Comparison of ENCODE assay signal across 10 mouse cellular contexts in genomic region chr4:11884818-11885217, GRCm38 (mm10).
A peak's percentile ranks its signal among the peaks of the same experiment; 100 is the strongest.
DNase-seq lines count a peak whose midpoint lies in the region; ATAC-seq and TF ChIP-seq lines count a peak whose summit lies in the region.
"Had no signal": no experiment of that assay in that cellular context is flagged by ENCODE, and none has a peak within 500 bp of the region (broad histone marks: within the 10 kb centered on the region; RNA-seq: fewer than 3 reads in every experiment).

No protein-coding gene starts in this region.

- H3K4me3 ChIP-seq in megakaryocyte, embryonic 14.5 days (replicated peaks): peak overlapping the region; percentile 1
- no peak overlapping the region for H3K4me3 ChIP-seq in intestine, embryonic 16.5 days (ENCODE audit: low read length)
- no peak overlapping the region for H3K4me3 ChIP-seq in stomach, postnatal 0 days (ENCODE audit: low read depth, low read length)

- H3K36me3 ChIP-seq in megakaryocyte, embryonic 14.5 days (replicated peaks; ENCODE audit: low read length): no peaks in the 10 kb centered on the region
- no peaks in the 10 kb centered on the region for H3K36me3 ChIP-seq in intestine, embryonic 16.5 days (ENCODE audit: control insufficient read depth, insufficient read depth, low read length)
- H3K36me3 ChIP-seq in stomach, postnatal 0 days (ENCODE audit: control insufficient read depth, insufficient read depth, low read length): no peaks in the 10 kb centered on the region; the same call in 1 of the 2 replicates

- 0 out of 2 replicates have a peak overlapping the region, but pooled peaks have one; percentile 5 for H3K27ac ChIP-seq in intestine, embryonic 16.5 days (ENCODE audit: low read length)
- H3K27ac ChIP-seq in stomach, postnatal 0 days (replicated peaks): peak overlapping the region; percentile 13; the same call in 1 of the 2 replicates

- H3K9ac ChIP-seq in intestine, embryonic 16.5 days (ENCODE audit: low read depth, low read length): no peak overlapping the region
- no peak overlapping the region for H3K9ac ChIP-seq in stomach, postnatal 0 days (ENCODE audit: low read length)

- DNase-seq in heart, adult 18-20 months: peak; percentile 57 to 69
- DNase-seq in stomach, postnatal 0 days (ENCODE audit: low spot score): no peak
- DNase-seq in urinary bladder, adult 2 months (ENCODE audit: low spot score): no peak
- no peak for DNase-seq in thymus, postnatal 0 days (ENCODE audit: low spot score)
- DNase-seq: thymus, postnatal 25 days had no signal

- peaks cover 9% of the 10 kb centered on the region for H3K27me3 ChIP-seq in megakaryocyte, embryonic 14.5 days (replicated peaks)
- H3K27me3 ChIP-seq in intestine, embryonic 16.5 days (replicated peaks; ENCODE audit: control insufficient read depth, insufficient read depth, low read length): no peaks in the 10 kb centered on the region
- H3K27me3 ChIP-seq in stomach, postnatal 0 days (ENCODE audit: control insufficient read depth, insufficient read depth, low read length): no peaks in the 10 kb centered on the region

- H3K4me1 ChIP-seq in megakaryocyte, embryonic 14.5 days: peaks cover 13% of the 10 kb centered on the region
- H3K4me1 ChIP-seq in intestine, embryonic 16.5 days (ENCODE audit: control insufficient read depth, insufficient read depth, low read length): peaks cover 6% of the 10 kb centered on the region; the same call in 1 of the 2 replicates
- H3K4me1 ChIP-seq in stomach, postnatal 0 days (replicated peaks; ENCODE audit: control insufficient read depth, insufficient read depth): no peaks in the 10 kb centered on the region

- no peak for ATAC-seq in megakaryocyte, adult 5-6 weeks (ENCODE audit: poor library complexity, severe bottlenecking)
- ATAC-seq in intestine, embryonic 16.5 days: peak; percentile 50
- peak; percentile 55 for ATAC-seq in stomach, postnatal 0 days (ENCODE audit: low FRiP score, low TSS enrichment)
- ATAC-seq in granulocyte monocyte progenitor cell, adult 5-6 weeks (replicated peaks; ENCODE audit: poor library complexity, severe bottlenecking): no peak
- ATAC-seq: forebrain, embryonic 14.5 days had no signal

- no peak for TF ChIP-seq CTCF in stomach, postnatal 0 days (IDR thresholded peaks at IDR 0.05; ENCODE audit: low read depth)

- no peak for TF ChIP-seq EP300 in stomach, postnatal 0 days (optimal IDR thresholded peaks at IDR 0.05)

- H3K4me2 ChIP-seq in intestine, embryonic 16.5 days (ENCODE audit: low read depth, low read length): no peak overlapping the region
- no peak overlapping the region for H3K4me2 ChIP-seq in stomach, postnatal 0 days (replicated peaks; ENCODE audit: low read depth)

- no peaks in the 10 kb centered on the region for H3K9me3 ChIP-seq in megakaryocyte, embryonic 14.5 days
- no peaks in the 10 kb centered on the region for H3K9me3 ChIP-seq in intestine, embryonic 16.5 days (ENCODE audit: control insufficient read depth, low read length)
- H3K9me3 ChIP-seq in stomach, postnatal 0 days (ENCODE audit: control insufficient read depth, low read length): no peaks in the 10 kb centered on the region

- 33% methylated on average over 7 of the region's 7 CpGs for WGBS in intestine, embryonic 16.5 days
- 31% methylated on average over 7 of the region's 7 CpGs for WGBS in stomach, postnatal 0 days

Comparison
In these comparisons a context has a peak if more than half of its experiments do, and no peak if none do; other contexts are left out.
1. ATAC-seq: peak in intestine, embryonic 16.5 days (single experiment) and stomach, postnatal 0 days (single experiment); none in megakaryocyte, adult 5-6 weeks (single experiment) and granulocyte monocyte progenitor cell, adult 5-6 weeks (single experiment).
2. DNase-seq: peak in heart, adult 18-20 months (2 of 2); none in stomach, postnatal 0 days (single experiment), urinary bladder, adult 2 months (single experiment) and thymus, postnatal 0 days (single experiment).